Comparison of ENCODE assay signal across 8 mouse cellular contexts in the genomic region with DNA sequence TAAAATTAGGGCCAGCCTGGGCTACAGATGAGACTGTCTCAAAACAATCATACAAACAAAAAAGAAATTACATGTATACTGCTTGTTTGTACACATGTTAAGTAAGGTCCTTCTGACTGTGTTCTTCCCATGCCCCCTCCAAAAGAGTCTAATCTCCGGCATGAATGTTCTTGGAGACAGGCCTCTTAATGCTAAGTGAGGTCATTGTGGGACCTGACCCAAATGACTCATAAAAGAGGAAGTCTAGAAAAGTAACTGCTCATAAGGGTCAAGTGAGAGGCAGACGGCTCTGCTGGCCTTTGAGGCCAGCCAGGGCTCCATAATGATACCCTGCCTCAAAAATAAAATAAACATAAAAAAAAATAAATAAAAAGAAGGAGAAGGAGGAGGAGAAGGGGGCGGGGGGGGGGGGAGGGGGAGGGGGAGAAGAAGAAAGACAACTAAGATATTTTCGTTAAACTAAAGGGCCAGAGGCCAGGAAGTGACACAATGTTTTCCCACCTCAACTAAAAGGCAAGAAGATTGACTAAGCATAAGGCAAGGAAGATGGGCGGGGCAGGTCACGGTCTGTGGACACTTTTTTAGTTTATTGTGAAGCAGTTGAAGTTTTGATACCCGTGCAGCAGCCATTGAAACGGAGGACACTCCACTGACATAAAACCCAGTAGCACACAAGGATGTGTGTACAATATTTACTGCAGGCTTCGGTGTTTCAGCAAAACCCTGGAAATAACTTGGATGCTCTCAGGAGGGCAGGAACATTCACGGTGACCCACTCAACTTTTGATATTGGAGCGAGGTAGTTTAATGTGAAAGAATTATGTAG. TPM values are rescaled to one million over a fixed set of nuclear protein-coding genes. Genes with fewer than 3 reads are reported as not detected.
DNase-seq lines count a peak whose midpoint lies in the region; ATAC-seq and TF ChIP-seq lines count a peak whose summit lies in the region.

No protein-coding gene starts in this region.

- 36% methylated on average over 10 of the region's 11 CpGs for WGBS in liver, embryonic 13.5 days (ENCODE audit: insufficient replicate concordance)
- WGBS in stomach, postnatal 0 days: 37% methylated on average over 10 of the region's 11 CpGs
- 44% methylated on average over 10 of the region's 11 CpGs for whole genome bisulfite sequencing in cerebellum, adult 2 months

- peak; percentile 44; the same call in 1 of the 2 replicates for TF ChIP-seq POLR2A in CH12.LX (IDR thresholded peaks at IDR 0.05; ENCODE audit: low read depth, low read length)
- no peak for TF ChIP-seq POLR2A in cerebellum, adult 2 months (IDR thresholded peaks at IDR 0.05; ENCODE audit: borderline replicate concordance, insufficient read depth, low read length)

- H3K27ac ChIP-seq in CH12.LX (ENCODE audit: insufficient read depth, low read depth): peak overlapping the region; percentile 66
- peak overlapping the region; percentile 93 for H3K27ac ChIP-seq in liver, embryonic 13.5 days
- peak overlapping the region; percentile 72; the same call in 1 of the 2 replicates for H3K27ac ChIP-seq in stomach, postnatal 0 days (replicated peaks)
- H3K27ac ChIP-seq in cerebellum, adult 2 months (ENCODE audit: insufficient read depth, low read length): no peak overlapping the region

- DNase-seq in cerebellum, adult 9-10 months: peak; percentile 26
- no peak for DNase-seq in cerebellum, adult 18-20 months
- DNase-seq in CH12.LX (ENCODE audit: extremely low read depth): peak; percentile 68
- DNase-seq in heart, adult 9 months (ENCODE audit: low spot score in 2 of 2): peak; percentile 85 to 87
- peak; percentile 15 for DNase-seq in liver, embryonic 13.5 days
- DNase-seq in stomach, postnatal 0 days (ENCODE audit: low spot score): no peak
- DNase-seq in thymus, postnatal 0 days (ENCODE audit: low spot score): no peak
- no peak for DNase-seq in cerebellum, adult 2 months

- in situ Hi-C loops in CH12.LX (cut with MboI; ENCODE audit: low pct_ligation_motif_present, low pct_unique_long_range_greater_than_20kb, low sequenced_read_pairs): no loop called here

- H3K4me1 ChIP-seq in CH12.LX (ENCODE audit: control insufficient read depth in 1 of 2, insufficient read depth in 2 of 2): peaks cover 4 to 46% of the 10 kb centered on the region in 2 experiments
- H3K4me1 ChIP-seq in liver, embryonic 13.5 days (replicated peaks): peaks cover 54% of the 10 kb centered on the region
- peaks cover 2% of the 10 kb centered on the region; the same call in 1 of the 2 replicates for H3K4me1 ChIP-seq in stomach, postnatal 0 days (replicated peaks; ENCODE audit: control insufficient read depth, insufficient read depth)
- H3K4me1 ChIP-seq in cerebellum, adult 2 months (ENCODE audit: control insufficient read depth, insufficient read depth, low read length): peaks cover 4% of the 10 kb centered on the region; the same call in 1 of the 2 replicates

- no peaks in the 10 kb centered on the region for H3K36me3 ChIP-seq in CH12.LX (replicated peaks in 1 of 2; ENCODE audit: control insufficient read depth in 1 of 2, insufficient read depth in 1 of 2, low read length in 1 of 2)
- H3K36me3 ChIP-seq in liver, embryonic 13.5 days: no peaks in the 10 kb centered on the region
- no peaks in the 10 kb centered on the region for H3K36me3 ChIP-seq in stomach, postnatal 0 days (ENCODE audit: control insufficient read depth, insufficient read depth, low read length)

- TF ChIP-seq CTCF in CH12.LX (conservative IDR thresholded peaks at IDR 0.05 in 1 of 2, IDR thresholded peaks at IDR 0.05 in 1 of 2; ENCODE audit: low read depth in 2 of 2, low read length in 2 of 2): no peak
- no peak for TF ChIP-seq CTCF in stomach, postnatal 0 days (IDR thresholded peaks at IDR 0.05; ENCODE audit: low read depth)
- no peak for TF ChIP-seq CTCF in cerebellum, adult 2 months (IDR thresholded peaks at IDR 0.05; ENCODE audit: borderline replicate concordance, insufficient read depth, low read depth, low read length)

- peak overlapping the region in 2 of 3 experiments; percentile 36 to 58 for H3K4me3 ChIP-seq in CH12.LX (replicated peaks in 1 of 3; ENCODE audit: low read depth in 2 of 3, low read length in 2 of 3, poor library complexity in 1 of 3)
- peak overlapping the region; percentile 10; the same call in 1 of the 2 replicates for H3K4me3 ChIP-seq in liver, embryonic 13.5 days (replicated peaks)
- H3K4me3 ChIP-seq in stomach, postnatal 0 days (ENCODE audit: low read depth, low read length): no peak overlapping the region
- H3K4me3 ChIP-seq in cerebellum, adult 2 months (replicated peaks; ENCODE audit: insufficient read depth, low read depth, low read length): no peak overlapping the region

- H3K4me2 ChIP-seq in CH12.LX (ENCODE audit: insufficient read depth, low read depth, poor library complexity, severe bottlenecking): peak overlapping the region; percentile 71
- peak overlapping the region; percentile 54 for H3K4me2 ChIP-seq in liver, embryonic 13.5 days
- H3K4me2 ChIP-seq in stomach, postnatal 0 days (replicated peaks; ENCODE audit: low read depth): no peak overlapping the region

- no peak for ATAC-seq in liver, embryonic 13.5 days (ENCODE audit: low read depth)
- peak; percentile 49 for ATAC-seq in stomach, postnatal 0 days (ENCODE audit: low FRiP score, low TSS enrichment)

- no peaks in the 10 kb centered on the region for H3K9me3 ChIP-seq in CH12.LX (replicated peaks; ENCODE audit: low read length)
- no peaks in the 10 kb centered on the region for H3K9me3 ChIP-seq in liver, embryonic 13.5 days (replicated peaks)
- no peaks in the 10 kb centered on the region for H3K9me3 ChIP-seq in stomach, postnatal 0 days (ENCODE audit: control insufficient read depth, low read length)

- TF ChIP-seq EP300 in CH12.LX (IDR thresholded peaks at IDR 0.05; ENCODE audit: low read length): peak; percentile 92
- TF ChIP-seq EP300 in stomach, postnatal 0 days (optimal IDR thresholded peaks at IDR 0.05): no peak

- dilution Hi-C loops in CH12.LX (cut with MboI; ENCODE audit: extremely low pct_ligation_motif_present, extremely low pct_unique_long_range_greater_than_20kb, low sequenced_read_pairs): no loop called here

- H3K9ac ChIP-seq in CH12.LX (ENCODE audit: insufficient read depth, low read depth): peak overlapping the region; percentile 45
- H3K9ac ChIP-seq in liver, embryonic 13.5 days: peak overlapping the region; percentile 53
- no peak overlapping the region for H3K9ac ChIP-seq in stomach, postnatal 0 days (ENCODE audit: low read length)

- no peaks in the 10 kb centered on the region for H3K79me2 ChIP-seq in CH12.LX (replicated peaks; ENCODE audit: control insufficient read depth, extremely low read depth, insufficient read depth, poor library complexity, severe bottlenecking)

- no peaks in the 10 kb centered on the region for H3K27me3 ChIP-seq in CH12.LX (replicated peaks)
- H3K27me3 ChIP-seq in liver, embryonic 13.5 days: no peaks in the 10 kb centered on the region
- no peaks in the 10 kb centered on the region for H3K27me3 ChIP-seq in stomach, postnatal 0 days (ENCODE audit: control insufficient read depth, insufficient read depth, low read length)
- no peaks in the 10 kb centered on the region for H3K27me3 ChIP-seq in cerebellum, adult 2 months (ENCODE audit: control insufficient read depth, insufficient read depth, low read length)

- no peak for TF ChIP-seq RAD21 in CH12.LX (IDR thresholded peaks at IDR 0.05; ENCODE audit: low read depth, low read length)

TF ChIP-seq in CH12.LX, 34 proteins besides CTCF, POLR2A, EP300 and RAD21 (continues in another document):
- TF ChIP-seq SMC3 (IDR thresholded peaks at IDR 0.05; ENCODE audit: low read depth, low read length) (no peak), ZNF384 (IDR thresholded peaks at IDR 0.05; ENCODE audit: low read depth, low read length) (no peak), MXI1 (IDR thresholded peaks at IDR 0.05; ENCODE audit: low read depth, low read length) (peak; percentile 27; the same call in 1 of the 2 replicates), ZKSCAN1 (IDR thresholded peaks at IDR 0.05; ENCODE audit: borderline replicate concordance, low read depth, low read length) (no peak), MAX (IDR thresholded peaks at IDR 0.05; ENCODE audit: low read length) (no peak), NRF1 (IDR thresholded peaks at IDR 0.05; ENCODE audit: low read depth, low read length) (no peak)

RNA-seq across cellular contexts. Expression of a gene that starts 6.6 kb away (rescaled TPM):
- total RNA-seq in CH12.LX (2012; rRNA removed) (10.5 and 14.3 TPM in 2 replicates), CH12.LX (2014; rRNA removed) (22.9 and 24.6 TPM in 2 replicates)
- polyA plus RNA-seq in CH12.LX (2012; ENCODE audit: insufficient read length, low read depth): 29.9 and 32.6 TPM in 2 replicates
- 10.6 and 13.1 TPM in 2 replicates for polyA plus RNA-seq in liver, embryonic 13.5 days (2015; fragmentation: Nextera tagmentation; extraction: Ambion mirVana)
- polyA plus RNA-seq in stomach, postnatal 0 days (2015; fragmentation: Nextera tagmentation; extraction: Ambion mirVana): 11.0 and 11.8 TPM in 2 replicates
- 14.7 and 15.1 TPM in 2 replicates for polyA plus RNA-seq in thymus, postnatal 0 days (2015; fragmentation: Nextera tagmentation; extraction: Ambion mirVana)
- polyA plus RNA-seq in cerebellum, adult 2 months (2012; rRNA removed): 11.2 and 11.3 TPM in 2 replicates

RNA-seq across cellular contexts. Expression of a gene that starts 31.4 kb away (rescaled TPM):
- total RNA-seq in CH12.LX (2012; rRNA removed) (not detected in 2 replicates), CH12.LX (2014; rRNA removed) (not detected in 2 replicates)
- polyA plus RNA-seq in CH12.LX (2012; ENCODE audit: insufficient read length, low read depth): not detected in 2 replicates
- polyA plus RNA-seq in liver, embryonic 13.5 days (2015; fragmentation: Nextera tagmentation; extraction: Ambion mirVana): not detected in 2 replicates
- polyA plus RNA-seq in stomach, postnatal 0 days (2015; fragmentation: Nextera tagmentation; extraction: Ambion mirVana): not detected in 2 replicates
- polyA plus RNA-seq in thymus, postnatal 0 days (2015; fragmentation: Nextera tagmentation; extraction: Ambion mirVana): not detected in 2 replicates
- not detected in 2 replicates for polyA plus RNA-seq in cerebellum, adult 2 months (2012; rRNA removed)

RNA-seq across cellular contexts. Expression of a gene that starts 35.6 kb away (rescaled TPM):
- total RNA-seq in CH12.LX (2012; rRNA removed) (0.29 and 0.30 TPM in 2 replicates), CH12.LX (2014; rRNA removed) (0.61 and 0.82 TPM in 2 replicates)
- polyA plus RNA-seq in CH12.LX (2012; ENCODE audit: insufficient read length, low read depth): 1.5 and 2.0 TPM in 2 replicates
- 23.8 and 23.9 TPM in 2 replicates for polyA plus RNA-seq in liver, embryonic 13.5 days (2015; fragmentation: Nextera tagmentation; extraction: Ambion mirVana)
- polyA plus RNA-seq in stomach, postnatal 0 days (2015; fragmentation: Nextera tagmentation; extraction: Ambion mirVana): 21.1 and 22.7 TPM in 2 replicates
- 20.5 and 21.3 TPM in 2 replicates for polyA plus RNA-seq in thymus, postnatal 0 days (2015; fragmentation: Nextera tagmentation; extraction: Ambion mirVana)
- 18.1 and 19.0 TPM in 2 replicates for polyA plus RNA-seq in cerebellum, adult 2 months (2012; rRNA removed)

RNA-seq across cellular contexts. Expression of a gene that starts 56.5 kb away (rescaled TPM):
- 2.6 and 2.9 TPM in 2 replicates for total RNA-seq in CH12.LX (2012; rRNA removed)
- total RNA-seq in CH12.LX (2014; rRNA removed): 4.6 and 5.2 TPM in 2 replicates
- 5.5 and 6.6 TPM in 2 replicates for polyA plus RNA-seq in CH12.LX (2012; ENCODE audit: insufficient read length, low read depth)
- 5.3 and 6.2 TPM in 2 replicates for polyA plus RNA-seq in liver, embryonic 13.5 days (2015; fragmentation: Nextera tagmentation; extraction: Ambion mirVana)
- 6.0 and 6.5 TPM in 2 replicates for polyA plus RNA-seq in stomach, postnatal 0 days (2015; fragmentation: Nextera tagmentation; extraction: Ambion mirVana)
- polyA plus RNA-seq in thymus, postnatal 0 days (2015; fragmentation: Nextera tagmentation; extraction: Ambion mirVana): 6.1 and 6.4 TPM in 2 replicates
- polyA plus RNA-seq in cerebellum, adult 2 months (2012; rRNA removed): 7.4 and 8.0 TPM in 2 replicates

Comparison
In these comparisons a context has a peak if more than half of its experiments do, and no peak if none do; other contexts are left out.
1. DNase-seq: peak in cerebellum, adult 9-10 months (single experiment), CH12.LX (single experiment), heart, adult 9 months (2 of 2) and liver, embryonic 13.5 days (single experiment); none in cerebellum, adult 18-20 months (0 of 2), stomach, postnatal 0 days (single experiment), thymus, postnatal 0 days (single experiment) and cerebellum, adult 2 months (0 of 2).
2. H3K4me3 ChIP-seq: peak in CH12.LX (2 of 3) and liver, embryonic 13.5 days (single experiment); none in stomach, postnatal 0 days (single experiment) and cerebellum, adult 2 months (single experiment).